Mouse (Mus musculus): Measurements from ENCODE around the gene Slx4ip. TPM values are rescaled to one million over a fixed set of nuclear protein-coding genes. Genes with fewer than 3 reads are reported as not detected.

Gene Slx4ip
- polyA plus RNA-seq, 1 experiment: 0.58 TPM

DNA sequence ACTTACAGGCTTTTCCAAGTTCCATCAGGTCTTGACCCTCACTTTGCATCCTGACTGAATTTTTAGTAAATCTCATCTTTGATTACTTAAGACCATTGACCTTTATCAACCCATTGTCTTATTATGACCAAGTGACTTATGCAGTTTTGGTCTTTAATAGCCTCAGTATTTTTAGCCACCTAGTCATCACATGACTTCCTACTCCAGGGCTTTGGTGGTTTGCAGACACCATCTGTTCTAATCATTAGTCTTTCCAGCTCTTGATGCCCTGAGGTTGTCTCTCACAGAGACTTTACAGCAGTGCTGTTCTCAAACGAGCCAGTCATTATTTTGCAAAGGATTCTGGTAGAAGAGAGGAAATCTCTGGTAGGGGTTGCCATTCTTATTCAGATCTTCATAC is 121.0 kb downstream of the Slx4ip start:
- Histone ChIP-seq H3K27ac (ENCODE audit: insufficient read depth, low read depth, low read length) (no peak overlapping the region), H3K27me3 (replicated peaks; ENCODE audit: control insufficient read depth, insufficient read depth, low read length) (no peaks in the 10 kb centered on the region), H3K4me3 (ENCODE audit: insufficient read depth, low read depth, low read length) (no peak overlapping the region), H3K4me1 (ENCODE audit: control insufficient read depth, insufficient read depth, low read length) (no peaks in the 10 kb centered on the region), H3K36me3 (ENCODE audit: control insufficient read depth, insufficient read depth, low read length) (no peaks in the 10 kb centered on the region)
- no peak for DNase-seq
- 45% methylated on average over 1 of the region's 1 CpGs for WGBS
- no peak for TF ChIP-seq POLR2A (IDR thresholded peaks at IDR 0.05; ENCODE audit: low read depth, low read length)
- TF ChIP-seq CTCF (conservative IDR thresholded peaks at IDR 0.05; ENCODE audit: insufficient read depth, insufficient read length, low read depth, low read length): no peak

DNA sequence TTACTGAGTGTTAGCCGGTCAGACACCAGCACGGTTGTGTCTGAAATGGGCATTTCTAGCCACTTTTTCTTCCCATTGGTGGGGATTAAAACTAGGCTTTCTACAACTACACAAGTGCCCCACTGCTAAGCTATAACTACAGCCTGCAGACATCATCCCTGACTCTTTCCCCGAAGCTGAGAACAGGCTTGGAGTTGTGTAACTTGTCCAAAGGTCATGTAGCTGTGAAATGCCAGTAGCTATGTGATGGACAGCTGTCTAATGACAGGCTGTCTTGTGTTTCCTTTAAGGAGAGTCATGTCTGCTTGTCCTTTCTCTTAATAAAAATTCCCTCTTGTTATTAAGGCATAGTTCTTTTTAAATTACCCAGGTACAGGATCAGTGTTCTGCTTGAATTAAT is 122.1 kb downstream of the Slx4ip start:
- DNase-seq: peak; percentile 60
- no peak overlapping the region for H3K4me3 ChIP-seq (ENCODE audit: insufficient read depth, low read depth, low read length)
- H3K27ac ChIP-seq (ENCODE audit: insufficient read depth, low read depth, low read length): no peak overlapping the region
- no peaks in the 10 kb centered on the region for H3K4me1 ChIP-seq (ENCODE audit: control insufficient read depth, insufficient read depth, low read length)
- no peaks in the 10 kb centered on the region for H3K27me3 ChIP-seq (replicated peaks; ENCODE audit: control insufficient read depth, insufficient read depth, low read length)
- no peaks in the 10 kb centered on the region for H3K36me3 ChIP-seq (ENCODE audit: control insufficient read depth, insufficient read depth, low read length)
- TF ChIP-seq CTCF (conservative IDR thresholded peaks at IDR 0.05; ENCODE audit: insufficient read depth, insufficient read length, low read depth, low read length): no peak
- no peak for TF ChIP-seq POLR2A (IDR thresholded peaks at IDR 0.05; ENCODE audit: low read depth, low read length)
- WGBS: 68% methylated on average over 3 of the region's 3 CpGs

DNA sequence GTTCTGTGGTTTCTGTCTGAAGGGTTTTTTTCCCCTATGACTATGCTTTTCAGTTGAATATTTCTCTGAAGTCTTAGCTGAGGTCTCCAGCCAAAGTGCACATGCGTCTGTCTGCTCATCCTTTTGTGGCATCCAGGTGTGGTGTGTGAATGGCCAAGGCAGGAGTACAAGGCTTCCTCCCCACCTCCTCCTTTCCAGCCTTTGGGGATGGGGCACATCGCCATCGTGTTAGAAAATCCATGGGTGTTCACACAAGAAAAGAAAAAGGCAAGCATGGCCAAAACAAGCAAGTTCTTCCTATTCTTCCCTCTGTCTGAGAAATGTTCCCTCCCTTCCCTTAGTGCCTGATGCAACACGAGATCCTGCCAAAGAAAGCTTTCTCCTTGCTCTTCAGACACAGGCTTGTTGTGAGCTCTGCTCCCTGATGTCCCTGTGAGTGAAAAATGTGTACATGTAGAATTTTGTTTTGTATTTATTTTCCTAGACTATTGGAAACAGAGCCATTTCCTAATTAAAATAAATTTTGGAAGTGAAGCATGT is 122.9 kb downstream of the Slx4ip start:
- no peaks in the 10 kb centered on the region for H3K27me3 ChIP-seq (replicated peaks; ENCODE audit: control insufficient read depth, insufficient read depth, low read length)
- no peak overlapping the region for H3K27ac ChIP-seq (ENCODE audit: insufficient read depth, low read depth, low read length)
- H3K4me3 ChIP-seq (ENCODE audit: insufficient read depth, low read depth, low read length): no peak overlapping the region
- TF ChIP-seq CTCF (conservative IDR thresholded peaks at IDR 0.05; ENCODE audit: insufficient read depth, insufficient read length, low read depth, low read length) (no peak), POLR2A (IDR thresholded peaks at IDR 0.05; ENCODE audit: low read depth, low read length) (no peak)
- H3K4me1 ChIP-seq (ENCODE audit: control insufficient read depth, insufficient read depth, low read length): no peaks in the 10 kb centered on the region
- no peak for DNase-seq
- H3K36me3 ChIP-seq (ENCODE audit: control insufficient read depth, insufficient read depth, low read length): no peaks in the 10 kb centered on the region
- WGBS: 75% methylated on average over 4 of the region's 4 CpGs

DNA sequence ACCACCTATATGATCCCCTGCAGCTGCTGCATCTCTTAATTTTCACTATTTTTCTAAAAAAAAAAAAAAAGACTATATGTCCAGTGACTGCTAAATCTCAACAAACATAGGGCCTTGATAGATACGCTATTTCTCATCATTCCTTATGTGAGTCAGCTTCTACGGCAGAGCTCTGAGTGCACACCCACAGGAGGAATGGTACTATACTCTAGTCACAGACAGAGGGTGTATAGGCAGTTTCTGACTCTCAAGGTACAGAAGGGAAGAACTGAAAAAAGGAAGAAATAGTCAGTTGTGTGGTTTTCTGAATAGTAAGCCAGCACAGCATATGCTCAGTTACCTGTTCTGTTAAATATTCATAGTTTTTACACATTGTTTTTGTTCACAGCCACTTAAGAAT is 123.4 kb downstream of the Slx4ip start:
- no peak overlapping the region for H3K4me3 ChIP-seq (ENCODE audit: insufficient read depth, low read depth, low read length)
- TF ChIP-seq POLR2A (IDR thresholded peaks at IDR 0.05; ENCODE audit: low read depth, low read length): no peak
- TF ChIP-seq CTCF (conservative IDR thresholded peaks at IDR 0.05; ENCODE audit: insufficient read depth, insufficient read length, low read depth, low read length): no peak
- no peaks in the 10 kb centered on the region for H3K27me3 ChIP-seq (replicated peaks; ENCODE audit: control insufficient read depth, insufficient read depth, low read length)
- no peak for DNase-seq
- WGBS: 96% methylated on average over 2 of the region's 2 CpGs
- H3K4me1 ChIP-seq (ENCODE audit: control insufficient read depth, insufficient read depth, low read length): no peaks in the 10 kb centered on the region
- no peaks in the 10 kb centered on the region for H3K36me3 ChIP-seq (ENCODE audit: control insufficient read depth, insufficient read depth, low read length)
- H3K27ac ChIP-seq (ENCODE audit: insufficient read depth, low read depth, low read length): no peak overlapping the region

DNA sequence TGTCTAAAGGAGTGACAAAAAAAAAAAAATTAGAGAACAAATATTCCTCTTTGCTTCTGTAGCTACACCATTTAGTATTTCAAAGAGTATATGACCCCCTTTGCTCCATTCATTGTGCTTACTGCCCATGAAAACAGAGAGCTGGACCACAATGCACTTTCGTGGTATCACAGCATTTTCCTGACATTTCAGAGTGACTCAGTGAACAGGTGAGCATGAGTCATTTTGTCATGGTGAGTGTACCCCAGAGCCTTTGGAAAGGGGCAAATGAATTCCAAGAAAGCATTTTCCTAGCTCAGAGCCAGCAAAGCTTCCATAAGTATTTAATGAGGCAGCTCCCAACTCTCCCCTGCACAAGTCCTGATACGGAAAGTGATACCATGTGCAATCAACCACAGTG is 153.1 kb downstream of the Slx4ip start:
- H3K4me1 ChIP-seq (ENCODE audit: control insufficient read depth, insufficient read depth, low read length): no peaks in the 10 kb centered on the region
- no peaks in the 10 kb centered on the region for H3K27me3 ChIP-seq (replicated peaks; ENCODE audit: control insufficient read depth, insufficient read depth, low read length)
- TF ChIP-seq CTCF (conservative IDR thresholded peaks at IDR 0.05; ENCODE audit: insufficient read depth, insufficient read length, low read depth, low read length) (no peak), POLR2A (IDR thresholded peaks at IDR 0.05; ENCODE audit: low read depth, low read length) (no peak)
- no peak overlapping the region for H3K27ac ChIP-seq (ENCODE audit: insufficient read depth, low read depth, low read length)
- no peak for DNase-seq
- H3K4me3 ChIP-seq (ENCODE audit: insufficient read depth, low read depth, low read length): no peak overlapping the region
- H3K36me3 ChIP-seq (ENCODE audit: control insufficient read depth, insufficient read depth, low read length): no peaks in the 10 kb centered on the region
- WGBS: 94% methylated on average over 2 of the region's 2 CpGs

DNA sequence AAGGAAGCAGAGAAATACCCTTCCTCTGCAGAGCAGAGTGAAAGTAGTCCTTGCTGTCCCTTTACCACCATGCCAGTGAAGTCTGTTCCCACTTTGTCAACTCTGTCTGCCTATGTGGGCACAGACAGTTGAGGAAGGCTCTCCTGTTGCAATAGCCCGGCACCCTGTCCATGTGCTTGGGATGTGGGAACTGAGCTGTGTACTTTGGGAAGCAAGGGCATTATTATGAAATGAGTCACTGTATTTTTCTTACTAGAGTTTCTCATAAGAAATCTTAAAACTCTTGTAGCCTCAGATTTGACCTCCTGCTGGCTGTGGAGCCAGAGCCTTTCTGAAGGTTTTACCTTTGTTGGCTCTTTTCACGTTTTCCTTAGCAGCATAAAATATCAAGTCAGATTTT is 158.3 kb downstream of the Slx4ip start:
- no peak for DNase-seq
- no peak for TF ChIP-seq CTCF (conservative IDR thresholded peaks at IDR 0.05; ENCODE audit: insufficient read depth, insufficient read length, low read depth, low read length)
- TF ChIP-seq POLR2A (IDR thresholded peaks at IDR 0.05; ENCODE audit: low read depth, low read length): no peak
- Histone ChIP-seq H3K27me3 (replicated peaks; ENCODE audit: control insufficient read depth, insufficient read depth, low read length) (no peaks in the 10 kb centered on the region), H3K27ac (ENCODE audit: insufficient read depth, low read depth, low read length) (no peak overlapping the region), H3K4me3 (ENCODE audit: insufficient read depth, low read depth, low read length) (no peak overlapping the region), H3K4me1 (ENCODE audit: control insufficient read depth, insufficient read depth, low read length) (no peaks in the 10 kb centered on the region), H3K36me3 (ENCODE audit: control insufficient read depth, insufficient read depth, low read length) (no peaks in the 10 kb centered on the region)
- WGBS: 65% methylated on average over 2 of the region's 2 CpGs

DNA sequence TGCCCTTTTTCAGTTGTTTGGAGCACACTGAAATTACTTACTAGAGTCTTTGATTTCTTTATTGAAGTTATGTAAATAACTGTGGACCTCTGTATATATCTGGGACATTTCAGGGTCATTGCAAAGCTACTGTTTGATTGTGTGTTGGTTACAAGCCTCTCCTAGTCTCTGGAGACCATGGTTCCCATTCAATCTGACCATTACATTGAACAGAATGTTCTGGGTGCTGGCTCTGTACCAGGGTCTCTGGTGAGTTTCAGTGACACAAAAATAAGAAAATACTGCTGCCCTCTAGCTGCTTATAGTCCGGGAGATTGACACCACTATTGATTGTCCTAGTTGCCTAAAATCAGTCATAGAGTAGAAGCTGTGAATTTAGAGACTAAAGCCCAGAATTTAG is 158.9 kb downstream of the Slx4ip start:
- no peaks in the 10 kb centered on the region for H3K4me1 ChIP-seq (ENCODE audit: control insufficient read depth, insufficient read depth, low read length)
- 90% methylated on average over 1 of the region's 1 CpGs for WGBS
- TF ChIP-seq POLR2A (IDR thresholded peaks at IDR 0.05; ENCODE audit: low read depth, low read length): no peak
- TF ChIP-seq CTCF (conservative IDR thresholded peaks at IDR 0.05; ENCODE audit: insufficient read depth, insufficient read length, low read depth, low read length): no peak
- no peak overlapping the region for H3K27ac ChIP-seq (ENCODE audit: insufficient read depth, low read depth, low read length)
- H3K36me3 ChIP-seq (ENCODE audit: control insufficient read depth, insufficient read depth, low read length): no peaks in the 10 kb centered on the region
- no peak overlapping the region for H3K4me3 ChIP-seq (ENCODE audit: insufficient read depth, low read depth, low read length)
- H3K27me3 ChIP-seq (replicated peaks; ENCODE audit: control insufficient read depth, insufficient read depth, low read length): no peaks in the 10 kb centered on the region
- DNase-seq: no peak

Measured in kidney, adult 2 months (tissue).